Mouse (Mus musculus) testis, postnatal 14 days (tissue): ENCODE data around the gene Phka2.

ENCODE experiments used
- DNase-seq: peaks from one replicate; pipeline ENCODE4 v3.0.0; 2021; ENCODE audit warnings: low spot score

Phka2 gene

GRCm38 (mm10) chrX:160598562-160599458, 96.8 kb downstream of the Phka2 start:
- no peak for DNase-seq

GRCm38 (mm10) chrX:160601053-160601452, 99.1 kb downstream of the Phka2 start:
- DNase-seq = no peak

GRCm38 (mm10) chrX:160602770-160603169, 100.8 kb downstream of the Phka2 start:
- DNase-seq = no peak

GRCm38 (mm10) chrX:160603316-160603715, 101.3 kb downstream of the Phka2 start:
- DNase-seq = no peak

- DNase-seq = no peak
Measured at GRCm38 (mm10) chrX:160603981-160604541, 102.1 kb downstream of the Phka2 start.

- DNase-seq = no peak
Measured at GRCm38 (mm10) chrX:160609849-160610248, 107.9 kb downstream of the Phka2 start.

- no peak for DNase-seq
Measured at GRCm38 (mm10) chrX:160610482-160610881, 108.5 kb downstream of the Phka2 start.

GRCm38 (mm10) chrX:160610882-160611644, 109.1 kb downstream of the Phka2 start:
- DNase-seq = no peak
